Mouse (Mus musculus): ENCODE data around the gene Tmed11. TPM values are rescaled to one million over a fixed set of nuclear protein-coding genes. Genes with fewer than 3 reads are reported as not detected.

The Tmed11 gene
- polyA plus RNA-seq (2012; rRNA removed; ENCODE audit: low replicate concordance): not detected in 2 replicates

DNA sequence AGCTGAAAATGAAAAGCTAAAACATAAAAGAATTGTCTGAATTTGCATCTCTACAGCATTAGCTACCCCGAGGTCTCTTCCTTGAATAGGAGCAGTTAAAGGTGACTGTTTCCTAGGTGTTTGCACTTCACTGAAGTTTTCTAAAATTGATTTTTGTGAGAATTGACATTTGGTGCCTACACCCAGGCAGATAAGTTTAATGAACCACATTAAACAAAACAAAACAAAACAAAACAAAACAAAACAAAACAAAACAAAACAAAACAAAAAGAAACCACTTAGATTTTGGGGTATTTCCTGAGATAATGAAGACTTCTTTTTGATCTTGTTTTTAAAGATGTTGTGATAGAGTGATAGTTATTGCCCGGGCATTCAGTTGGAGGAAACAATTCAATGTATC lies at the start of gene Tmed11:
Gene Tmed11, minus strand, starts transcription at position 101 of the 400 bp plus-strand sequence.

DNA sequence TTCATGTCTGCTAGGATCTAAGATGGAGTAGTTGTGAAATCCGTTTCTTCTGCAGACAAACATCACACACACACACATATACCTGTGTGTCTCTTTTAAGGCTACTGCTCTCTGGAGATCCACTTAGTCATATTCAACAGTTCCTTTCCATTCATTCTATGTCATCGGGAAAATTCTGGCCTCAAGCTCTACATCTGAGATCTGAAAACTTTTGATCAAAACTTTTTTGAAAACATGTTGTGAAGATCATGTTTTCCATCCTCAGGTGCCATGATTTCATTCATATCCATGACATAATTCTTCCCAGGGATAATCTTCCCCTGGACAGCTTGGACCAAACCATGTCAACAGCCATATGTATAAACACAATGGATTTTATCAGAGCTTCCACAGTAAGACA lies 13.6 kb upstream of the Tmed11 start, which contains the start of gene Vmn2r8:
Gene Vmn2r8, minus strand, starts transcription at position 101 of the 400 bp plus-strand sequence.

DNA sequence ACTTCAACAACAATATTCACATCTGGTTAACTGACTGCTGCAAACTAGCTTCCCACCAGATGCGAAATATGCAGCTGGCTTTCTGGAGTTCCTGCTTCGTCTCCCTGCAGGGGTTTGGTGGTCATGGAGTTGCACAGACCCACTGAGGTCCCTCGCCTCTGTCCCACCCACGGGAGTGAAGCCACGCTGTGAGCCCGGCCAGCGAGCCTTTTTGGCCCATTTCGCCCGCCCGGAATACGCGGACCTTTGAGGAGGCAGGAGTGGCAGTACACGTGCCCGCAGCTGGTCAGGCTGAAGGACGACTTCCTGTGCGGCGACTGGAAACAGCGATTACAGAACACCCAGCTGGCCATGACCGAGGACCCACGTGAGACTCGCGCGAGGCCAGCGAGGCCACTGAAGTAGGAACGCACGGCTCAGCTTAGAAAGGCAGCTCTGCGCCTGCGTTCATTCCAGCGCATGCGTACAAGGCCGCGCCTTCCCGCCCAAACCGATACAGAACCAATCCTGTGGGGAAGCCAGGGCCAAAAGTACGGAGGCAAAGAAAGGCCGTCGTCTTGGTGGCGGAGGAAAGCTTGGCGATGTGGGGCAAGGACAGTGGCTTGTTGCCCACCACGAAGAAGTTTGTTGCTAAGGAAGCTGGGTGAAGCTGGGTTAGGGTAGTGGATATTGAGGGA lies 20.4 kb downstream of the Tmed11 start, which contains the start of gene Rnf212:
Gene Rnf212, minus strand, starts transcription at position 353 of the 677 bp plus-strand sequence.

Other genes starting within 250 kb of the Tmed11 start
- 0.23 and 0.49 TPM in 2 replicates for gene Cplx1, start 245.3 kb downstream of the Tmed11 start, polyA plus RNA-seq (2012; rRNA removed; ENCODE audit: low replicate concordance)
- gene Gak, start 165.6 kb downstream of the Tmed11 start, polyA plus RNA-seq (2012; rRNA removed; ENCODE audit: low replicate concordance): 93.5 and 109 TPM in 2 replicates
- gene Tmem175, start 165.6 kb downstream of the Tmed11 start, polyA plus RNA-seq (2012; rRNA removed; ENCODE audit: low replicate concordance): 29.2 and 29.5 TPM in 2 replicates
- 15.6 and 18.3 TPM in 2 replicates for gene Idua, start 135.0 kb downstream of the Tmed11 start, polyA plus RNA-seq (2012; rRNA removed; ENCODE audit: low replicate concordance)
- 38.3 and 49.1 TPM in 2 replicates for gene Dgkq, start 125.7 kb downstream of the Tmed11 start, polyA plus RNA-seq (2012; rRNA removed; ENCODE audit: low replicate concordance)
- gene Slc26a1, start 119.8 kb downstream of the Tmed11 start, polyA plus RNA-seq (2012; rRNA removed; ENCODE audit: low replicate concordance): 0.16 TPM in 1 of 2 replicates, not detected in the other
- 20.7 and 24.4 TPM in 2 replicates for gene Fgfrl1, start 103.0 kb downstream of the Tmed11 start, polyA plus RNA-seq (2012; rRNA removed; ENCODE audit: low replicate concordance)
- gene Rnf212, start 20.4 kb downstream of the Tmed11 start, polyA plus RNA-seq (2012; rRNA removed; ENCODE audit: low replicate concordance): 0.93 TPM in 1 of 2 replicates, not detected in the other
- not detected in 2 replicates for gene Vmn2r8, start 13.5 kb upstream of the Tmed11 start, polyA plus RNA-seq (2012; rRNA removed; ENCODE audit: low replicate concordance)
- not detected in 2 replicates for gene Vmn2r9, start 57.2 kb upstream of the Tmed11 start, polyA plus RNA-seq (2012; rRNA removed; ENCODE audit: low replicate concordance)
- gene Vmn2r10, start 211.2 kb upstream of the Tmed11 start, polyA plus RNA-seq (2012; rRNA removed; ENCODE audit: low replicate concordance): not detected in 2 replicates

Measured in duodenum, adult 2 months (tissue).